Comparison of ENCODE assay signal across 9 mouse cellular contexts in genomic region chr4:106606639-106607554, GRCm38 (mm10). TPM values are rescaled to one million over a fixed set of nuclear protein-coding genes. Genes with fewer than 3 reads are reported as not detected.
DNase-seq lines count a peak whose midpoint lies in the region; ATAC-seq and TF ChIP-seq lines count a peak whose summit lies in the region.
"Had no signal": no experiment of that assay in that cellular context is flagged by ENCODE, and none has a peak within 500 bp of the region (broad histone marks: within the 10 kb centered on the region; RNA-seq: fewer than 3 reads in every experiment).

No protein-coding gene starts in this region.

- H3K27me3 ChIP-seq in kidney, embryonic 14.5 days (ENCODE audit: control insufficient read depth, insufficient read depth, low read length) = no peaks in the 10 kb centered on the region
- H3K27me3 ChIP-seq in embryonic facial prominence, embryonic 11.5 days (ENCODE audit: control insufficient read depth, insufficient read depth, low read length) = no peaks in the 10 kb centered on the region
- no peaks in the 10 kb centered on the region for H3K27me3 ChIP-seq in limb, embryonic 10.5 days (ENCODE audit: low read depth, poor library complexity, severe bottlenecking)
- no peaks in the 10 kb centered on the region for H3K27me3 ChIP-seq in neural tube, embryonic 12.5 days (replicated peaks)
- no peaks in the 10 kb centered on the region for H3K27me3 ChIP-seq in thymus, adult 2 months (ENCODE audit: control insufficient read depth, insufficient read depth, low read length)
- H3K27me3 ChIP-seq: Patski had no signal

- H3K27ac ChIP-seq in kidney, embryonic 14.5 days (ENCODE audit: low read depth, low read length) = no peak overlapping the region
- no peak overlapping the region for H3K27ac ChIP-seq in embryonic facial prominence, embryonic 11.5 days (replicated peaks; ENCODE audit: low read depth, low read length)
- H3K27ac ChIP-seq in limb, embryonic 10.5 days = peak overlapping the region; percentile 67
- no peak overlapping the region for H3K27ac ChIP-seq in neural tube, embryonic 12.5 days
- no peak overlapping the region for H3K27ac ChIP-seq in thymus, adult 2 months (ENCODE audit: control insufficient read depth, insufficient read depth, low read length)

- H3K4me2 ChIP-seq in kidney, embryonic 14.5 days (replicated peaks; ENCODE audit: low read depth, low read length) = peak overlapping the region; percentile 24; the same call in 1 of the 2 replicates
- H3K4me2 ChIP-seq in embryonic facial prominence, embryonic 11.5 days (ENCODE audit: low read depth, low read length) = peak overlapping the region; percentile 29
- peak overlapping the region; percentile 49 for H3K4me2 ChIP-seq in neural tube, embryonic 12.5 days (replicated peaks)

- no peak for TF ChIP-seq CTCF in thymus, adult 2 months (IDR thresholded peaks at IDR 0.05; ENCODE audit: borderline replicate concordance, control insufficient read depth, extremely low read depth, insufficient read depth, low read length, poor library complexity)

- H3K4me3 ChIP-seq in kidney, embryonic 14.5 days (ENCODE audit: low read length) = no peak overlapping the region
- no peak overlapping the region for H3K4me3 ChIP-seq in embryonic facial prominence, embryonic 11.5 days (ENCODE audit: low read depth, low read length)
- peak overlapping the region; percentile 35 for H3K4me3 ChIP-seq in limb, embryonic 10.5 days
- H3K4me3 ChIP-seq in neural tube, embryonic 12.5 days = no peak overlapping the region
- H3K4me3 ChIP-seq in thymus, adult 2 months (ENCODE audit: control insufficient read depth, insufficient read depth, low read length) = no peak overlapping the region

- ATAC-seq in kidney, embryonic 14.5 days (ENCODE audit: low FRiP score, low TSS enrichment) = peak; percentile 92
- ATAC-seq in embryonic facial prominence, embryonic 11.5 days (replicated peaks; ENCODE audit: insufficient number of reproducible peaks, low FRiP score, low TSS enrichment, low read depth) = peak; percentile 87
- peak; percentile 88 for ATAC-seq in neural tube, embryonic 12.5 days (ENCODE audit: low FRiP score, low read depth)
- ATAC-seq: Patski had no signal

- 38% methylated on average over 18 of the region's 18 CpGs for WGBS in kidney, embryonic 14.5 days
- 43% methylated on average over 18 of the region's 18 CpGs for WGBS in embryonic facial prominence, embryonic 11.5 days
- 39% methylated on average over 18 of the region's 18 CpGs for WGBS in limb, embryonic 10.5 days
- 47% methylated on average over 18 of the region's 18 CpGs for WGBS in neural tube, embryonic 12.5 days
- 77% methylated on average over 18 of the region's 18 CpGs for WGBS in thymus, adult 2 months

- H3K4me1 ChIP-seq in kidney, embryonic 14.5 days (ENCODE audit: control insufficient read depth, insufficient read depth, low read length) = no peaks in the 10 kb centered on the region
- H3K4me1 ChIP-seq in embryonic facial prominence, embryonic 11.5 days (ENCODE audit: control insufficient read depth, insufficient read depth, low read length) = no peaks in the 10 kb centered on the region; the same call in 1 of the 2 replicates
- H3K4me1 ChIP-seq in limb, embryonic 10.5 days = peaks cover 9% of the 10 kb centered on the region
- peaks cover 2% of the 10 kb centered on the region; the same call in 1 of the 2 replicates for H3K4me1 ChIP-seq in neural tube, embryonic 12.5 days
- H3K4me1 ChIP-seq in thymus, adult 2 months (replicated peaks; ENCODE audit: control insufficient read depth, insufficient read depth, low read length) = peaks cover 2% of the 10 kb centered on the region; the same call in 1 of the 2 replicates

- no peaks in the 10 kb centered on the region for H3K9me3 ChIP-seq in kidney, embryonic 14.5 days (ENCODE audit: control insufficient read depth, low read length)
- H3K9me3 ChIP-seq in embryonic facial prominence, embryonic 11.5 days (replicated peaks; ENCODE audit: control insufficient read depth, low read length) = no peaks in the 10 kb centered on the region
- no peaks in the 10 kb centered on the region for H3K9me3 ChIP-seq in limb, embryonic 10.5 days (replicated peaks)
- H3K9me3 ChIP-seq in neural tube, embryonic 12.5 days = no peaks in the 10 kb centered on the region

- H3K9ac ChIP-seq in kidney, embryonic 14.5 days (ENCODE audit: low read depth, low read length) = peak overlapping the region; percentile 28; the same call in 1 of the 2 replicates
- no peak overlapping the region; the same call in 1 of the 2 replicates for H3K9ac ChIP-seq in embryonic facial prominence, embryonic 11.5 days (replicated peaks; ENCODE audit: low read length)
- H3K9ac ChIP-seq in neural tube, embryonic 12.5 days = no peak overlapping the region

- H3K36me3 ChIP-seq in kidney, embryonic 14.5 days (ENCODE audit: control insufficient read depth, insufficient read depth, low read length) = no peaks in the 10 kb centered on the region
- H3K36me3 ChIP-seq in embryonic facial prominence, embryonic 11.5 days (replicated peaks; ENCODE audit: control insufficient read depth, insufficient read depth, low read depth, low read length) = no peaks in the 10 kb centered on the region
- H3K36me3 ChIP-seq in limb, embryonic 10.5 days = no peaks in the 10 kb centered on the region
- no peaks in the 10 kb centered on the region for H3K36me3 ChIP-seq in neural tube, embryonic 12.5 days
- no peaks in the 10 kb centered on the region for H3K36me3 ChIP-seq in thymus, adult 2 months (ENCODE audit: control insufficient read depth, insufficient read depth, low read length)

- no peak for DNase-seq in kidney, postnatal 14 days
- peak; percentile 60 for DNase-seq in embryonic facial prominence, embryonic 11.5 days (ENCODE audit: low spot score)
- DNase-seq in limb, embryonic 10.5 days (ENCODE audit: low spot score) = peak; percentile 62
- DNase-seq in thymus, adult 18-20 months = no peak
- DNase-seq in layer of hippocampus, adult 9-11 months = no peak
- no peak for DNase-seq in thymus, adult 2 months

- TF ChIP-seq POLR2A in thymus, adult 2 months (IDR thresholded peaks at IDR 0.05; ENCODE audit: control insufficient read depth, extremely low read depth, insufficient read depth, low read length, poor library complexity) = no peak

RNA-seq across cellular contexts. Expression of gene Lexm, which starts 10.1 kb away (rescaled TPM):
- not detected in 2 replicates for polyA plus RNA-seq in kidney, embryonic 14.5 days (2014; fragmentation: Nextera tagmentation; extraction: Ambion mirVana)
- polyA plus RNA-seq in embryonic facial prominence, embryonic 11.5 days (2014; fragmentation: Nextera tagmentation; extraction: Ambion mirVana) = 0.48 TPM in 1 of 2 replicates, not detected in the other
- polyA plus RNA-seq in limb, embryonic 10.5 days (2016; fragmentation: Nextera tagmentation; extraction: Ambion mirVana) = 0.15 TPM in 2 replicates
- polyA plus RNA-seq in neural tube, embryonic 12.5 days (2016; fragmentation: Nextera tagmentation; extraction: Ambion mirVana) = 0.23 TPM in 2 replicates
- not detected in 2 replicates for polyA plus RNA-seq in thymus, adult 2 months (2012; rRNA removed)
- polyA plus RNA-seq: Patski had no signal

RNA-seq across cellular contexts. Expression of gene Ttc22, which starts 15.3 kb away (rescaled TPM):
- polyA plus RNA-seq in kidney, embryonic 14.5 days (2014; fragmentation: Nextera tagmentation; extraction: Ambion mirVana) = 4.6 and 5.7 TPM in 2 replicates
- polyA plus RNA-seq in embryonic facial prominence, embryonic 11.5 days (2014; fragmentation: Nextera tagmentation; extraction: Ambion mirVana) = 0.10 and 0.33 TPM in 2 replicates
- 0.14 TPM in 1 of 2 replicates, not detected in the other for polyA plus RNA-seq in limb, embryonic 10.5 days (2016; fragmentation: Nextera tagmentation; extraction: Ambion mirVana)
- 1.1 and 1.8 TPM in 2 replicates for polyA plus RNA-seq in neural tube, embryonic 12.5 days (2016; fragmentation: Nextera tagmentation; extraction: Ambion mirVana)
- 1.4 and 1.7 TPM in 2 replicates for polyA plus RNA-seq in thymus, adult 2 months (2012; rRNA removed)

RNA-seq across cellular contexts. Expression of gene Pars2, which starts 44.0 kb away (rescaled TPM):
- polyA plus RNA-seq in kidney, embryonic 14.5 days (2014; fragmentation: Nextera tagmentation; extraction: Ambion mirVana) = 10.9 and 14.0 TPM in 2 replicates
- 14.9 and 16.0 TPM in 2 replicates for polyA plus RNA-seq in embryonic facial prominence, embryonic 11.5 days (2014; fragmentation: Nextera tagmentation; extraction: Ambion mirVana)
- 18.8 and 20.2 TPM in 2 replicates for polyA plus RNA-seq in limb, embryonic 10.5 days (2016; fragmentation: Nextera tagmentation; extraction: Ambion mirVana)
- 10.1 and 11.8 TPM in 2 replicates for polyA plus RNA-seq in neural tube, embryonic 12.5 days (2016; fragmentation: Nextera tagmentation; extraction: Ambion mirVana)
- 16.3 and 17.3 TPM in 2 replicates for polyA plus RNA-seq in thymus, adult 2 months (2012; rRNA removed)

RNA-seq across cellular contexts. Expression of gene Dhcr24, which starts 46.1 kb away (rescaled TPM):
- polyA plus RNA-seq in kidney, embryonic 14.5 days (2014; fragmentation: Nextera tagmentation; extraction: Ambion mirVana) = 21.4 and 29.5 TPM in 2 replicates
- 21.8 and 22.2 TPM in 2 replicates for polyA plus RNA-seq in embryonic facial prominence, embryonic 11.5 days (2014; fragmentation: Nextera tagmentation; extraction: Ambion mirVana)
- 9.8 and 10.1 TPM in 2 replicates for polyA plus RNA-seq in limb, embryonic 10.5 days (2016; fragmentation: Nextera tagmentation; extraction: Ambion mirVana)
- 5.3 and 6.2 TPM in 2 replicates for polyA plus RNA-seq in neural tube, embryonic 12.5 days (2016; fragmentation: Nextera tagmentation; extraction: Ambion mirVana)
- polyA plus RNA-seq in thymus, adult 2 months (2012; rRNA removed) = 80.0 and 106 TPM in 2 replicates

Comparison
In these comparisons a context has a peak if more than half of its experiments do, and no peak if none do; other contexts are left out.
1. DNase-seq: peak in embryonic facial prominence, embryonic 11.5 days (single experiment) and limb, embryonic 10.5 days (single experiment); none in kidney, postnatal 14 days (single experiment), thymus, adult 18-20 months (0 of 2), layer of hippocampus, adult 9-11 months (single experiment) and thymus, adult 2 months (single experiment).
2. Peak in every context shown above with its lines, with median percentiles within 50 percentile points of each other: ATAC-seq and H3K4me2 ChIP-seq.